11 mouse cellular contexts compared by ENCODE assay signal in the genomic region with DNA sequence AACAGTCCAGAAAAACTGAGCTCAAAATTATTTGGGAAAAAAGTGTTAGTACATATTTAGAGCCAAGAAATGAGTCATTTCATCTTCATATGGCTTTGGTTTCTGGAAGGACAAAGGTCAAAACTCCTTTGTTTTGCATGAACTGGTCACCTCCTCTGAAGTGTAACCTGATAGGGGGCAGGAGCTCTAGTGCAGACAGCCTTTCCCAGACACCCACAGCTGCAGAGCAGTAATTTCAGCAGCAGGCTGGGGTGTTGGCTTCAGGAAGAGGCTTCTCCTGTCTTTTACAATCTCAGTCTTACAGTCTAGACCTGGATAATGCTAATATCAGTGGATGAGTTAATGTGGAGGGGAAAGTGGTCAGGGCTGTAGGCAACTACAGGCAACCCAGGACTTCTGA.
A peak's percentile ranks its signal among the peaks of the same experiment; 100 is the strongest.
DNase-seq lines count a peak whose midpoint lies in the region; ATAC-seq lines count a peak whose summit lies in the region.
"Had no signal": no experiment of that assay in that cellular context is flagged by ENCODE, and none has a peak within 500 bp of the region (broad histone marks: within the 10 kb centered on the region; RNA-seq: fewer than 3 reads in every experiment).

No protein-coding gene starts in this region.

- no peaks in the 10 kb centered on the region for H3K9me3 ChIP-seq in hindbrain, embryonic 10.5 days
- H3K9me3 ChIP-seq in hindbrain, embryonic 16.5 days (ENCODE audit: control insufficient read depth, low read length), result no peaks in the 10 kb centered on the region
- H3K9me3 ChIP-seq: embryonic facial prominence, embryonic 15.5 days; lung, embryonic 15.5 days; neural tube, embryonic 13.5 days had no signal

- peak; percentile 53 for DNase-seq in hindbrain, embryonic 10.5 days (ENCODE audit: low spot score)
- DNase-seq in 3134 (ENCODE audit: extremely low read depth, insufficient read length, low spot score) (peak; percentile 14), R1 (ENCODE audit: low read depth, low spot score) (peak; percentile 29)
- peak; percentile 18 to 31 for DNase-seq in heart, postnatal 10 days
- no peak for DNase-seq in T-cell, adult 2 months (ENCODE audit: low spot score)
- DNase-seq in left cerebral cortex, adult 8-10 months (ENCODE audit: low spot score in 2 of 2), result no peak
- no peak for DNase-seq in frontal cortex, postnatal 14 days (ENCODE audit: low spot score in 2 of 2)

- H3K27me3 ChIP-seq in hindbrain, embryonic 10.5 days (ENCODE audit: insufficient read depth, poor library complexity, severe bottlenecking), result no peaks in the 10 kb centered on the region
- H3K27me3 ChIP-seq in hindbrain, embryonic 16.5 days (replicated peaks; ENCODE audit: control insufficient read depth, insufficient read depth, low read length), result no peaks in the 10 kb centered on the region
- H3K27me3 ChIP-seq: embryonic facial prominence, embryonic 15.5 days; lung, embryonic 15.5 days; neural tube, embryonic 13.5 days had no signal

- H3K4me3 ChIP-seq in hindbrain, embryonic 10.5 days, result no peak overlapping the region
- no peak overlapping the region for H3K4me3 ChIP-seq in hindbrain, embryonic 16.5 days (ENCODE audit: low read length)
- H3K4me3 ChIP-seq: embryonic facial prominence, embryonic 15.5 days; lung, embryonic 15.5 days; neural tube, embryonic 13.5 days had no signal

- H3K27ac ChIP-seq in hindbrain, embryonic 10.5 days, result peak overlapping the region; percentile 69; the same call in 1 of the 2 replicates
- no peak overlapping the region for H3K27ac ChIP-seq in hindbrain, embryonic 16.5 days (ENCODE audit: low read depth, low read length)
- H3K27ac ChIP-seq: embryonic facial prominence, embryonic 15.5 days; lung, embryonic 15.5 days; neural tube, embryonic 13.5 days had no signal

- no peak for ATAC-seq in hindbrain, embryonic 16.5 days

- H3K9ac ChIP-seq in hindbrain, embryonic 16.5 days (ENCODE audit: low read depth, low read length), result no peak overlapping the region
- H3K9ac ChIP-seq: embryonic facial prominence, embryonic 15.5 days; lung, embryonic 15.5 days; neural tube, embryonic 13.5 days had no signal

- intact Hi-C loops in heart, postnatal 10 days (cut with DNase I), result loop anchor here (5.0 to 10.0 kb wide), 3 partner anchors 385 to 1048 kb away; no protein-coding TSS in a partner anchor

- no peaks in the 10 kb centered on the region for H3K36me3 ChIP-seq in hindbrain, embryonic 10.5 days
- no peaks in the 10 kb centered on the region for H3K36me3 ChIP-seq in hindbrain, embryonic 16.5 days (ENCODE audit: control insufficient read depth, insufficient read depth, low read length)
- H3K36me3 ChIP-seq: embryonic facial prominence, embryonic 15.5 days; lung, embryonic 15.5 days; neural tube, embryonic 13.5 days had no signal

- H3K4me2 ChIP-seq in hindbrain, embryonic 16.5 days (ENCODE audit: low read length), result no peak overlapping the region
- H3K4me2 ChIP-seq: embryonic facial prominence, embryonic 15.5 days; lung, embryonic 15.5 days; neural tube, embryonic 13.5 days had no signal

- peaks cover 37% of the 10 kb centered on the region for H3K4me1 ChIP-seq in hindbrain, embryonic 10.5 days (replicated peaks)
- no peaks in the 10 kb centered on the region for H3K4me1 ChIP-seq in hindbrain, embryonic 16.5 days (ENCODE audit: control insufficient read depth, insufficient read depth, low read depth, low read length)
- H3K4me1 ChIP-seq: embryonic facial prominence, embryonic 15.5 days; lung, embryonic 15.5 days; neural tube, embryonic 13.5 days had no signal

Comparison
In these comparisons a context has a peak if more than half of its experiments do, and no peak if none do; other contexts are left out.
1. DNase-seq: peak in hindbrain, embryonic 10.5 days (single experiment), 3134 (single experiment), R1 (single experiment) and heart, postnatal 10 days (2 of 2); none in T-cell, adult 2 months (single experiment), left cerebral cortex, adult 8-10 months (0 of 2) and frontal cortex, postnatal 14 days (0 of 2).